Mouse (Mus musculus) megakaryocyte, embryonic 14.5 days (primary cell): Measurements from ENCODE around the gene Hacd2. TPM values are rescaled to one million over a fixed set of nuclear protein-coding genes. Genes with fewer than 3 reads are reported as not detected.
A peak's percentile ranks its signal among the peaks of the same experiment; 100 is the strongest.

Experiments used
- H3K27me3 ChIP-seq: replicated peaks from 2 replicates; pipeline ENCODE3; 2012; ENCODE audit warnings: inconsistent platforms
- H3K36me3 ChIP-seq: replicated peaks from 2 replicates; pipeline ENCODE3; 2012; ENCODE audit warnings: low read length, inconsistent platforms, mixed read lengths
- H3K4me1 ChIP-seq: 2 replicates; pipeline ENCODE4 v1.6.1; 2012; ENCODE audit warnings: inconsistent platforms
- H3K4me3 ChIP-seq: replicated peaks from 2 replicates; pipeline ENCODE3; 2012; ENCODE audit warnings: moderate library complexity, mild to moderate bottlenecking, inconsistent platforms
- H3K9me3 ChIP-seq: 2 replicates; pipeline ENCODE4 v1.6.1; 2012; ENCODE audit warnings: inconsistent platforms
- FLI1 ChIP-seq: IDR thresholded peaks from 2 replicates; pipeline ENCODE4 v1.6.1; 2012; ENCODE audit warnings: low read length, inconsistent platforms, mixed read lengths
- GATA1 ChIP-seq: IDR thresholded peaks from 3 replicates; pipeline ENCODE4 v1.6.1; 2012; ENCODE audit warnings: mixed read lengths, low read length, inconsistent platforms, borderline replicate concordance
- polyA plus RNA-seq: library from polyadenylated mRNA; stranded (reverse); fragments of >175 nt; gene quantifications from 2 replicates; pipeline ENCODE4 v1.2.3, GENCODE M21; 2012; ENCODE audit warnings: low replicate concordance; ENCODE audit not compliant: insufficient read depth

Gene Hacd2
- polyA plus RNA-seq, 1 experiment: 58.7 TPM

- H3K36me3 ChIP-seq: peaks cover 40% of the 10 kb centered on the region
- no peaks in the 10 kb centered on the region for H3K27me3 ChIP-seq
- H3K9me3 ChIP-seq: no peaks in the 10 kb centered on the region
- TF ChIP-seq GATA1 (no peak), FLI1 (no peak)
- H3K4me1 ChIP-seq: peaks cover 51% of the 10 kb centered on the region
- no peak overlapping the region for H3K4me3 ChIP-seq
These were observed 46.7 kb downstream of the Hacd2 start for GRCm38 (mm10) chr16:35068886-35069285.

GRCm38 (mm10) chr16:35074436-35074835, 52.2 kb downstream of the Hacd2 start:
- H3K36me3 ChIP-seq: peaks cover 44% of the 10 kb centered on the region
- H3K9me3 ChIP-seq: no peaks in the 10 kb centered on the region
- no peaks in the 10 kb centered on the region for H3K27me3 ChIP-seq
- H3K4me1 ChIP-seq: peaks cover 46% of the 10 kb centered on the region
- TF ChIP-seq GATA1: no peak; the same call in 2 of the 3 replicates
- TF ChIP-seq FLI1: no peak
- H3K4me3 ChIP-seq: no peak overlapping the region

- Histone ChIP-seq H3K4me1 (peaks cover 46% of the 10 kb centered on the region), H3K4me3 (no peak overlapping the region)
These were observed 53.4 kb downstream of the Hacd2 start for GRCm38 (mm10) chr16:35075643-35076042.

GRCm38 (mm10) chr16:35093500-35093899, 71.3 kb downstream of the Hacd2 start:
- Histone ChIP-seq H3K27me3 (no peaks in the 10 kb centered on the region), H3K9me3 (no peaks in the 10 kb centered on the region), H3K36me3 (peaks cover 35% of the 10 kb centered on the region), H3K4me1 (peaks cover 17% of the 10 kb centered on the region), H3K4me3 (no peak overlapping the region)
- no peak for TF ChIP-seq GATA1
- no peak for TF ChIP-seq FLI1

More at GRCm38 (mm10) chr16:35075643-35076042, 53.4 kb downstream of the Hacd2 start:
- peaks cover 50% of the 10 kb centered on the region for H3K36me3 ChIP-seq
- no peaks in the 10 kb centered on the region for H3K9me3 ChIP-seq
- no peaks in the 10 kb centered on the region for H3K27me3 ChIP-seq
- TF ChIP-seq GATA1 (no peak), FLI1 (no peak)

DNA sequence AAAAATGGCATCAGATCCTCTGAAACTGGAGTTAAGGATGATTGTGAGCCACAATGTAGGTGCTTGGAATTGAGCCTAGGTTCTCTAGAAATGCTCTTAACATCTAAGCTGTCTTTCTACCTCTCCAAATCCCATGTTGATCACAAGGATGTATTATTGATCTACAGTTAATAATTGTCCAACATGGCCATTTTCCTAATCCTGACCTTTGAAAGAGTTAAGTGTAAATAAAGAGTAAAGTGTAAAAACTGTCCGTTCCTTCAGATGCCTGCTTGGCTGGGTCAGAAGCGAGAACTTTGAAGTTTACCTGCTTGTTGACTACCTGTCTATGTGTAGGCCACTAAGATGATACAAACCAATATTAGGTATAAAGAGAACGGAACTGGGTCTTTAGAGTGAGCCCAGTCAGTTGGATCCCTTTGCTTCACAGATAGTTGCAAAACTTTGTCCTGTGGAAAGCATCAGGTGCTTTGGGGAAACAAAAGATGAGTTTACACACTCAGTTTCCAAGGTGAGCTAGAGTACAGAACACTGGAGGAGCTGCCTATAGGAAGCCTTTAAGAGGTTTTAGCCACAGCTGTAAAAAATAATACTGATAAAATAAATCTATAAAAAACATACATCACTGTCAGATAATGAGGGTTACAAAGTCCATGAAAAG, 75.8 kb downstream of the Hacd2 start:
- Histone ChIP-seq H3K4me3 (no peak overlapping the region), H3K9me3 (no peaks in the 10 kb centered on the region), H3K36me3 (peaks cover 69% of the 10 kb centered on the region), H3K27me3 (no peaks in the 10 kb centered on the region), H3K4me1 (peaks cover 17% of the 10 kb centered on the region)
- TF ChIP-seq FLI1 (no peak), GATA1 (no peak)

DNA sequence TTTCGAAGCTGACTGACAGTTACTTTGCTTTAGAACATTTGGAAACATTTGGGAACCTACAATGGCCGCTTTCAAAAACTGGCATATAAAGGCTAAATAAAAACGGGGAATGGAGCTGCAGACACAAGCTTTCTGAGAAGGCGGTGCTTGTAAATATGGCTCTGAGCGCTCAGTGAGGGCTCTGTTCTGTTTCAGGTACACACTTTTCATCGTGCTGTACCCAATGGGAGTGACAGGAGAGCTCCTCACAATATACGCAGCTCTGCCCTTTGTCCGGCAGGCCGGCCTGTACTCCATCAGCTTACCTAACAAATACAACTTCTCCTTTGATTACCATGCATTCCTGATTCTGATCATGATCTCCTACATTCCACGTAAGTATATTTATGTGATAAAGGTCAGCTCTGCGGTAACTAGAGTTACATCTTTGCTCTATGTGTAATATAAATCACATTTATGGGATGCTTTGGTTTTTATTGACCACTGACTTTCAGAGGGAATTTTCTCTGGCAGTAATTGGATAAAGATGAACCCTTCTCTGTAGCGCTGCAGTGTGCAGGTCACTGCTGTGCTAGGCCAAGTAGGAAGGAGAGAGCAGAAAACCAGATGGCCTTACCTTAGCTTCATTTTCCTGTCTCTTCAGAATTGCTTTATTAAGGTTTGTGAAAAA, 79.7 kb downstream of the Hacd2 start:
- Histone ChIP-seq H3K36me3 (peaks cover 81% of the 10 kb centered on the region), H3K27me3 (no peaks in the 10 kb centered on the region), H3K4me3 (no peak overlapping the region), H3K9me3 (no peaks in the 10 kb centered on the region), H3K4me1 (peaks cover 15% of the 10 kb centered on the region)
- TF ChIP-seq FLI1: no peak
- TF ChIP-seq GATA1: no peak

GRCm38 (mm10) chr16:35102866-35103620, 80.8 kb downstream of the Hacd2 start:
- no peaks in the 10 kb centered on the region for H3K27me3 ChIP-seq
- H3K4me3 ChIP-seq: no peak overlapping the region
- peaks cover 89% of the 10 kb centered on the region for H3K36me3 ChIP-seq
- H3K9me3 ChIP-seq: no peaks in the 10 kb centered on the region
- peaks cover 15% of the 10 kb centered on the region for H3K4me1 ChIP-seq
- TF ChIP-seq FLI1: no peak
- no peak for TF ChIP-seq GATA1

DNA sequence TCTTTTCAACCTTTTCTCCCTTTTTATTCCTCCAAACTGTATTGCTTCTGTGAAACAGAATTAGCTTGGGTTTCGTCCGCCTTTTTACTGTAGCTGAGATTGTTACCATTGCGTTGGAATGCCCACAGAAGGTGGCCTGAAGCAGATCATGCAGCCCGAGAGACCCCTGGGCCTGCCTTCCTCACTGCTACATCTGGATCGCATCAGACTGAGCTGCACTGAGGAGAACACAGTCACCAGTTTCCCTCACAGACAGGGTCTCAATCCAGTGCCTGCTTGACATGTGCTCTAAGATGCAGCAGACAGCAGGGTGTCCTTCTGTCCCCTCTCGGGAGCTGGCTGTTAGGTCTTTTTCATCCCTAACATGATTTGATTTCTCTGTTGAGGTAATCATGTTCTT, 85.8 kb downstream of the Hacd2 start:
- peaks cover 39% of the 10 kb centered on the region for H3K4me1 ChIP-seq
- H3K36me3 ChIP-seq: peaks cover 55% of the 10 kb centered on the region
- TF ChIP-seq FLI1: no peak
- no peak for TF ChIP-seq GATA1
- no peaks in the 10 kb centered on the region for H3K9me3 ChIP-seq
- peak overlapping the region; percentile 10 for H3K4me3 ChIP-seq
- no peaks in the 10 kb centered on the region for H3K27me3 ChIP-seq

- TF ChIP-seq FLI1: no peak
- TF ChIP-seq GATA1: no peak
- H3K36me3 ChIP-seq: peaks cover 44% of the 10 kb centered on the region
These were observed 86.9 kb downstream of the Hacd2 start for GRCm38 (mm10) chr16:35109156-35109555.

More at GRCm38 (mm10) chr16:35109156-35109555, 86.9 kb downstream of the Hacd2 start:
- peaks cover 44% of the 10 kb centered on the region for H3K4me1 ChIP-seq
- no peaks in the 10 kb centered on the region for H3K9me3 ChIP-seq
- no peak overlapping the region for H3K4me3 ChIP-seq
- H3K27me3 ChIP-seq: no peaks in the 10 kb centered on the region
